Mouse (Mus musculus) left cerebral cortex, adult 2 months (tissue): ENCODE measurements around the gene Irf1. TPM values are rescaled to one million over a fixed set of nuclear protein-coding genes. Genes with fewer than 3 reads are reported as not detected.
A peak's percentile ranks its signal among the peaks of the same experiment; 100 is the strongest.

Experiments used
- DNase-seq, 2 experiments: peaks; one replicate each; pipeline ENCODE4 v3.0.0; 2021 to 2022; ENCODE audit warnings: low spot score in 2 of 2, mixed read lengths in 1 of 2; ENCODE audit errors: extremely low spot score in 1 of 2
- H3K27ac ChIP-seq: fragments of 200-600 bp; 2 replicates; pipeline ENCODE4 v1.8.1; 2022
- H3K4me3 ChIP-seq: fragments of 200-600 bp; 2 replicates; pipeline ENCODE4 v1.8.1; 2022
- CTCF ChIP-seq: fragments of 200-600 bp; IDR thresholded peaks from 2 replicates; pipeline ENCODE4 v1.8.1; 2022; ENCODE audit warnings: antibody characterized with exemption, mild to moderate bottlenecking, moderate library complexity
- intact Hi-C: fragments of 180-260 bp; cut with DNase I; formaldehyde crosslinking; loops from one replicate; pipeline ENCODE4 v1.15.1; 2025
- total RNA-seq, 2 experiments: library from RNA; stranded (reverse); gene quantifications; 2 replicates each; pipeline ENCODE4 v1.2.3; 2021

Gene Irf1
- total RNA-seq, 2 experiments from 2014 or later, result 6.6 to 8.2 TPM

DNA sequence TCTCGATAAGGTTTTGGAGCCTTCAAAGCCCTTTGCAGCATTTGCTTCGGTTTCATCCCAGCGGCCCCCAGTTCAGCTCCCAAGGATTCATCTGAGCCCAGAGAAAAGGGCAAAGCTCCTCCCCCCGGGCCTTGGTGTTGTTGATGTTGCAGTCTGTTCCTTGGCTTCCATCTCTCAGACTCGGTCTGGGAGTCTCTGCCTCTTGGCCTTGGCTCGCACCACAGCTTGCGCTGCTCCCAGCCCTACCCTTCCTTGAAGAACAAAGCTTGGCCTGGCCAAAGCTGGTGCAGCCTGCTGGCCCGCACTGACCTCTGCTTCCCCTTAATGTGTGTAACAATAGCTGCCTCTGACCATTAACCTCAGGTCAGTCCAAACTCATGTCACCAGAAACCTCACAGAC is 18.4 kb downstream of the Irf1 start:
- DNase-seq, result no peak
- no peak for TF ChIP-seq CTCF
- Histone ChIP-seq H3K4me3 (no peak overlapping the region), H3K27ac (no peak overlapping the region)
- intact Hi-C loops, result no loop called here

- Histone ChIP-seq H3K4me3 (no peak overlapping the region), H3K27ac (no peak overlapping the region)
- no peak for DNase-seq
- intact Hi-C loops, result no loop called here
- TF ChIP-seq CTCF, result no peak
These were observed 19.5 kb downstream of the Irf1 start for GRCm38 (mm10) chr11:53789277-53789676.

DNA sequence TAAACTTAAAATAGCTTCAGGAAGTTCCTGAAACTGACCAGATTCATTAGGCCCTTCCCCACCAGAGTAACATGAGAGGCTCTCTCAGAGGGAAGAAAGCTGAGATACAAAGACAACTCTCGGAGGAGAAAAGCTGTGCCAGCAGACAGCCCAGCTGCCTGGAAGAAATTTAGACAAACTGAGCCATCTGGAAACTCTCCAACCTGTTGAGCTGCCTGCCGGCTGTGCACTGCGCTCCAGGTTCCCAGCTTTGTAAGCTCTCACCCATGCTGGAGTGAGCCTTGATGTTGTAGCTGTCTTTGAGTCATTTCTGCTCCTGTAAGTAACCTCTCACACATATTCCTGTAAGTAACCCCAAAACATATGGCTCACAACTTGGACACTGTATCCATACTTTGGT is 23.2 kb downstream of the Irf1 start:
- no peak for DNase-seq
- no peak overlapping the region for H3K27ac ChIP-seq
- no peak overlapping the region for H3K4me3 ChIP-seq
- intact Hi-C loops, result no loop called here
- TF ChIP-seq CTCF, result no peak

GRCm38 (mm10) chr11:53794015-53794414 is 24.2 kb downstream of the Irf1 start:
- no peak overlapping the region for H3K4me3 ChIP-seq
- H3K27ac ChIP-seq, result no peak overlapping the region
- intact Hi-C loops, result no loop called here
- TF ChIP-seq CTCF, result no peak
- DNase-seq, result no peak

- intact Hi-C loops, result no loop called here
- DNase-seq, result no peak
- H3K27ac ChIP-seq, result no peak overlapping the region
- TF ChIP-seq CTCF, result no peak; the same call in 1 of the 2 replicates
- no peak overlapping the region for H3K4me3 ChIP-seq
These were observed 25.1 kb downstream of the Irf1 start for GRCm38 (mm10) chr11:53794671-53795557.

- H3K4me3 ChIP-seq, result no peak overlapping the region
- no peak overlapping the region for H3K27ac ChIP-seq
- TF ChIP-seq CTCF, result no peak
- intact Hi-C loops, result no loop called here
- DNase-seq, result no peak
These were observed 26.0 kb downstream of the Irf1 start for GRCm38 (mm10) chr11:53795813-53796212.

GRCm38 (mm10) chr11:53796409-53797151 is 26.8 kb downstream of the Irf1 start:
- Histone ChIP-seq H3K4me3 (no peak overlapping the region), H3K27ac (peak overlapping the region; percentile 25; the same call in 1 of the 2 replicates)
- no peak for DNase-seq
- intact Hi-C loops, result no loop called here
- TF ChIP-seq CTCF, result no peak

DNA sequence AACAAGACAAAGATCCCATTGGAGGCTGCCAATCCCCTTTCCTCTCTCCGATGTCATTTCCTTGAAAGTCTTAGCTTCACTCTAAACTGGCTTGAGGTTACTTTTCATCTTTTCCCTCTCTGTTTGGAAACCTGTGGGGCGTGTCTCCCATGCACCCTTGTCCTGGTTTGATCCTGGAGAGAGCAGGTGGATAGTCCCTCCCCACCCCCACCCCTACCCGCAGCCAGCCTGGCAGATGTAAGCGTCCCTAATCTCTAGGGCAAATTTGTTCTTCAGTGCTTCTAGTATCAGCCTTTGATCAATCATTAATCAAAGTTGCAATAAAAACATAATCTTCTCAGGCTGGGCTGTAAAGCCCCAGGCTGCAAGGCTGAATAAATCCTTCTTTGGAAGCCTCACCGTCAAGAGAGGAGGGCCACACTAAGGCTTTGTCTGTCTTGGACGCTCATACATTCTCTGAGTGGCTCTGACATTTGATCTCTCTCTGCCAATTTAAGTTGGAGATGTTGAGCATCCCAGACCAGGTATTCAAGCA is 27.6 kb downstream of the Irf1 start:
- no peak overlapping the region for H3K27ac ChIP-seq
- no peak for TF ChIP-seq CTCF
- H3K4me3 ChIP-seq, result no peak overlapping the region
- DNase-seq, result no peak
- intact Hi-C loops, result no loop called here

DNA sequence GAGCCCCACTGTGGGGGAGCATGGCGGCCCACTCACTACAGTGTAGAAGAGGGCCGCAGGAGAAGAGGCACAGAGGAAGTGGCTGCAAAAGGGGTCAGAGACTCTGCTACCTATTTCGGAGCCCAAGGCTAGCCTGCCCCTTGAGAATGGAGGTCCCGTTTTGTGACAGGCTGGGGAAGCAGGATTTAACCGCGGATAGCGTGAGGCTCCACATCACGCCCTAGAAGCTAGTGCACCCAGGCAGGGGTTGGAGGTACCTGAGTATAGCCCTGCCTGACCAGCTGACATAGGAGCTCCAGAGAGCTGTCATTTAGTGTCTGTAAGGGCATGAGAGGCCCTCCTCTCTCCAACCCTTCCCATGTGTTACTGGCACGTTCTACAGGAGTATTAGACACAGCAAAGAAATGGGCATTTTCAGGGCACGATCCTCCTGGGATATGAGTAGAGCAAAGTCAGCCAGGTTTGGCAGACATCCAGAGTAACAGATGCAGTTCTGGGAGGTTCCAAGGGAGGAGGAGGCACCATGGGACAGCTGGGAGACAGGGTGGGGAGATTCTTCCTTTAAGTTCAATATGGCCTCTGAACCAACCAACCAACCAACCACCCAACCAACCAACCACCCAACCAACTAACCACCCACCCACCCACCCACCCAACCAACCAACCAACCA is 28.4 kb downstream of the Irf1 start:
- Histone ChIP-seq H3K4me3 (no peak overlapping the region), H3K27ac (no peak overlapping the region)
- intact Hi-C loops, result no loop called here
- TF ChIP-seq CTCF, result no peak
- no peak for DNase-seq

GRCm38 (mm10) chr11:53800036-53800435 is 30.2 kb downstream of the Irf1 start:
- DNase-seq, result no peak
- no peak overlapping the region for H3K27ac ChIP-seq
- no peak overlapping the region for H3K4me3 ChIP-seq
- intact Hi-C loops, result no loop called here
- no peak for TF ChIP-seq CTCF

DNA sequence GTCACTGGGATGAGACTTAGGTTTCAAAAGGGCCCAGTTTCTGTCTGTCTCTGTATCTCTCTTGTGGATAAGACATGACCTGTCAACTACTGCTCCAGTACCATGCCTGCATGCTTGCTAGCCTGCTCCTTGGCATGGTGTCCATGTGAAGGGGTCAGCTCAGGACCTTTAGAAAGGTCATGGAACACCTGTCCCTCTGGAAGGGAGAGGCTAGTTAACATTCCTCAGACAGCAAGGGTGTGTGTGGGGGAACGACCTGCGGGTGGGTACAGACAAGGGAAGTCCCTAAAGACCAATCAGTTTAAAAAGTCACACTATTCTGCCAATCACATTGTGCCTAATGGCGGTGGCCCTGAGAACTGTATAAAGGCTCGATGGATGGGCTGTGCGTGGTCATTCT is 31.2 kb downstream of the Irf1 start:
- DNase-seq, result no peak
- no peak overlapping the region for H3K27ac ChIP-seq

GRCm38 (mm10) chr11:53803093-53803492 is 33.3 kb downstream of the Irf1 start:
- intact Hi-C loops, result no loop called here
- Histone ChIP-seq H3K4me3 (no peak overlapping the region), H3K27ac (no peak overlapping the region)
- TF ChIP-seq CTCF, result no peak
- no peak for DNase-seq

More for the DNA sequence above, 31.2 kb downstream of the Irf1 start:
- intact Hi-C loops, result no loop called here
- H3K4me3 ChIP-seq, result no peak overlapping the region
- TF ChIP-seq CTCF, result no peak
